Mouse (Mus musculus) limb, embryonic 10.5 days (tissue): ENCODE measurements around the gene Cbs. TPM values are rescaled to one million over a fixed set of nuclear protein-coding genes. Genes with fewer than 3 reads are reported as not detected.

Source experiments
- DNase-seq: peaks from one replicate; pipeline ENCODE4 v3.0.0-alpha.2; 2017; ENCODE audit warnings: low spot score
- H3K27ac ChIP-seq: fragments of 300-500 bp; sonication (generic); 2 replicates; pipeline ENCODE4 v1.5.1; 2016; ENCODE audit warnings: mild to moderate bottlenecking
- H3K27me3 ChIP-seq: fragments of 300-500 bp; sonication (generic); 2 replicates; pipeline ENCODE4 v1.6.1; 2016; ENCODE audit warnings: low read depth, mild to moderate bottlenecking; ENCODE audit not compliant: poor library complexity, severe bottlenecking
- H3K36me3 ChIP-seq: fragments of 300-500 bp; sonication (generic); 2 replicates; pipeline ENCODE4 v1.6.1; 2016; ENCODE audit warnings: mild to moderate bottlenecking, moderate library complexity
- H3K4me1 ChIP-seq: fragments of 300-500 bp; sonication (generic); 2 replicates; pipeline ENCODE4 v1.6.1; 2016
- H3K4me3 ChIP-seq: fragments of 300-500 bp; sonication (generic); 2 replicates; pipeline ENCODE4 v1.5.1; 2016; ENCODE audit warnings: mild to moderate bottlenecking, moderate library complexity
- H3K9me3 ChIP-seq: fragments of 300-500 bp; sonication (generic); replicated peaks from 2 replicates; pipeline ENCODE4 v1.6.1; 2016; ENCODE audit warnings: mild to moderate bottlenecking
- WGBS: fragments of 180-500 bp; shearing (Covaris S2); methylation state at CpG from one replicate; pipeline ENCODE4 v1.1.7; 2016; 5-methylcytosine and 5-hydroxymethylcytosine counted together
- polyA plus RNA-seq: library from polyadenylated mRNA; unstranded; fragments of >200 nt; fragmentation: Nextera tagmentation; extraction: Ambion mirVana; gene quantifications from 2 replicates; pipeline ENCODE4 v1.2.1, GENCODE M21; 2016

Cbs gene
- polyA plus RNA-seq, 1 experiment from 2014 or later: 1.9 TPM

- H3K36me3 ChIP-seq: peaks cover 37% of the 10 kb centered on the region
- H3K4me3 ChIP-seq: peak within 1 kb of the TSS; percentile 88
- under 1% methylated on average over 77 of the region's 77 CpGs for whole genome bisulfite sequencing
- no peaks in the 10 kb centered on the region for H3K9me3 ChIP-seq
- peaks cover 16% of the 10 kb centered on the region for H3K4me1 ChIP-seq
- H3K27me3 ChIP-seq: no peaks in the 10 kb centered on the region
- DNase-seq: peak; percentile 98
- H3K27ac ChIP-seq: peak within 1 kb of the TSS; percentile 97
These were observed 21.6 kb upstream of the Cbs start, which contains the start of gene U2af1 for GRCm38 (mm10) chr17:31658468-31659185. U2af1 (minus strand) TSS chr17:31658892.

GRCm38 (mm10) chr17:31658136-31658467, 21.1 kb upstream of the Cbs start:
- no peaks in the 10 kb centered on the region for H3K9me3 ChIP-seq

DNA sequence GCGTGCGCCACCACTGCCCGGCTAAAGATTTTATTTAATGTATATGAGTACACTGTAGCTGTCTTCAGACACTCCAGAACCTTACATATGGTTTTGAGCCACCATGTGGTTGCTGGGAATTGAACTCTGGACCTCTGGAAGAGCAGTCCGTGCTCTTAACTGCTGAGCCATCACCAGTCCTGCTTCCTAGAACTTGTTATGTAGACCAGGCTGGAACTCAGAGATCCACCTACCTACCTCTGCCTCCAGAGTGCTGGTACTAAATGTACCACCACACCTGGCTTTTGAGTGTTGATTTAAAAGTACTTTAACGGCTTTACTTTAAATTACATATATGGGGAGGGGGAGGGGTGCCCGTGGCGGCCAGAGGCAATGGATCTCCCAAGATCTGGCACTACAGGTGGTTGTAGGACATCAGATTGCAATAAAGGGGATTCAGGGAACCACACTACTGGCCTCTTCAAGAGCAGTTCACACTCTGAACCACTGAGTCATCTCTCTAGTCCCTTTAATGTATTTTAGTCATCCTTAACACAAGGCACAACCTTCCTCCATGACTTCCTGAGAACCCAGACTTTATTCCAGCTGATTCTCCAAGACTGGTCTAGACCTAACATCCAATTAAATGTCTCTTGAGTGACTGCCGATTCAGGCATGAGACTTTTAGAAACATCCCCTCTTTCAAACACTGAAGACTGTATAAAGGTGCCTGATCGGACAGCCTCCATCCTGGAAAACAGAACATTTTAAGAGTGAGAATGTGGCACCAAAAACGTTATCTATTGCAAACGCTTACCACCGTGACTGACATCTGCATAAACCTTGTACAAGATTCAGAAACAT, 20.3 kb upstream of the Cbs start:
- H3K27me3 ChIP-seq: no peaks in the 10 kb centered on the region
- peaks cover 49% of the 10 kb centered on the region for H3K36me3 ChIP-seq
- H3K27ac ChIP-seq: peak overlapping the region; percentile 97
- H3K9me3 ChIP-seq: no peaks in the 10 kb centered on the region
- 56% methylated on average over 12 of the region's 12 CpGs for WGBS
- peak overlapping the region; percentile 88 for H3K4me3 ChIP-seq
- peaks cover 16% of the 10 kb centered on the region for H3K4me1 ChIP-seq
- no peak for DNase-seq

More at GRCm38 (mm10) chr17:31658136-31658467, 21.1 kb upstream of the Cbs start:
- under 1% methylated on average over 27 of the region's 27 CpGs for WGBS
- peak overlapping the region; percentile 88 for H3K4me3 ChIP-seq
- H3K36me3 ChIP-seq: peaks cover 42% of the 10 kb centered on the region
- no peak for DNase-seq
- H3K27ac ChIP-seq: peak overlapping the region; percentile 97
- peaks cover 16% of the 10 kb centered on the region for H3K4me1 ChIP-seq
- no peaks in the 10 kb centered on the region for H3K27me3 ChIP-seq

DNA sequence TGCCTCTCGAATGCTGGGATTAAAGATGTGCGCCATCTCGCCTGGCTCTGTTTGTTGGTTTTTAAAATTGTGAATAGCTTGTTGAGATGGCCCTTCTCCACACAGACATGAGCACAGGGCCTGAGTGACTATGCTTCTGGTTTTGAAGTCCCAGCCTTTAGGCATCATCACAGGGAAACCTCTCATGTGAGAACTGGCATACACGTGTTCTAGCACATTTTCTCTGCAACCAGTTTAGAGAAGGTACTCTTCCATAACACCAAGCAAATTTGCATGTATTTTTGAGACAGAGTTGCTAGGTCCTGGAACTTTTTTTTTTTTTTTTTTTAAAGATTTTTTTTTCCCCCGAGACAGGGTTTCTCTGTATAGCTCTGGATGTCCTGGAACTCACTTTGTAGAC, 19.6 kb upstream of the Cbs start:
- Histone ChIP-seq H3K27me3 (no peaks in the 10 kb centered on the region), H3K4me1 (peaks cover 16% of the 10 kb centered on the region), H3K27ac (no peak overlapping the region), H3K36me3 (peaks cover 56% of the 10 kb centered on the region), H3K9me3 (no peaks in the 10 kb centered on the region), H3K4me3 (no peak overlapping the region)
- no peak for DNase-seq
- WGBS: 89% methylated on average over 5 of the region's 5 CpGs

- peaks cover 69% of the 10 kb centered on the region for H3K36me3 ChIP-seq
- 85% methylated on average over 4 of the region's 4 CpGs for WGBS
- no peak for DNase-seq
- H3K4me3 ChIP-seq: no peak overlapping the region
- peaks cover 16% of the 10 kb centered on the region for H3K4me1 ChIP-seq
- no peaks in the 10 kb centered on the region for H3K9me3 ChIP-seq
- no peaks in the 10 kb centered on the region for H3K27me3 ChIP-seq
- H3K27ac ChIP-seq: no peak overlapping the region
These were observed 18.3 kb upstream of the Cbs start for GRCm38 (mm10) chr17:31655366-31655765.

- H3K27me3 ChIP-seq: no peaks in the 10 kb centered on the region
- H3K4me1 ChIP-seq: peaks cover 8% of the 10 kb centered on the region
- no peak for DNase-seq
- no peak overlapping the region for H3K27ac ChIP-seq
- no peaks in the 10 kb centered on the region for H3K9me3 ChIP-seq
- H3K4me3 ChIP-seq: no peak overlapping the region
- 90% methylated on average over 6 of the region's 6 CpGs for WGBS
- H3K36me3 ChIP-seq: peaks cover 90% of the 10 kb centered on the region
These were observed 16.2 kb upstream of the Cbs start for GRCm38 (mm10) chr17:31653277-31653676.

DNA sequence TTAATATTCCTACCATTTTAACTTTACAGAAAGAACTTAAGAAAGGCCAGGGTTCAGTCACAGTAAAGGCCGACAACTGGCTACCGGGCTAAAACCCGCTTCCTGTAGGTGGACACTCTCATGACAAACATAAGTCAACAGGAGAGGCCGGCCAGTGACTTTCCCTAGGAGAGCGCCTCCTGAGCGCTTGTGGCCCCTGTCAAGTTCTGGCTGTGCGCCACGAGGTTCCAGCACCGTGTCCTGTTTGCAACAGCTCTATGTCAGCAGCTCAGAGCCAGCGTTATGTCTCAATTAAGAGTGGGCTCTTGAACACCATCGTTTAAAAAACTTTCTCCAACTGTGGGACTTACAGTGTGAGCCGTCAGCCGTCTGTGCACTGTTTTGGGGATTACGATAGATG, 15.1 kb upstream of the Cbs start:
- WGBS: 95% methylated on average over 14 of the region's 14 CpGs
- peaks cover 98% of the 10 kb centered on the region for H3K36me3 ChIP-seq
- H3K4me1 ChIP-seq: peaks cover 3% of the 10 kb centered on the region
- no peaks in the 10 kb centered on the region for H3K9me3 ChIP-seq
- no peak overlapping the region for H3K27ac ChIP-seq
- H3K27me3 ChIP-seq: no peaks in the 10 kb centered on the region
- no peak for DNase-seq
- no peak overlapping the region for H3K4me3 ChIP-seq

- H3K36me3 ChIP-seq: peaks cover 61% of the 10 kb centered on the region
- no peak overlapping the region for H3K27ac ChIP-seq
- DNase-seq: no peak
- 95% methylated on average over 5 of the region's 5 CpGs for WGBS
- no peak overlapping the region for H3K4me3 ChIP-seq
- H3K27me3 ChIP-seq: no peaks in the 10 kb centered on the region
- H3K4me1 ChIP-seq: no peaks in the 10 kb centered on the region
- H3K9me3 ChIP-seq: no peaks in the 10 kb centered on the region
These were observed 9.4 kb upstream of the Cbs start for GRCm38 (mm10) chr17:31646199-31647002.

DNA sequence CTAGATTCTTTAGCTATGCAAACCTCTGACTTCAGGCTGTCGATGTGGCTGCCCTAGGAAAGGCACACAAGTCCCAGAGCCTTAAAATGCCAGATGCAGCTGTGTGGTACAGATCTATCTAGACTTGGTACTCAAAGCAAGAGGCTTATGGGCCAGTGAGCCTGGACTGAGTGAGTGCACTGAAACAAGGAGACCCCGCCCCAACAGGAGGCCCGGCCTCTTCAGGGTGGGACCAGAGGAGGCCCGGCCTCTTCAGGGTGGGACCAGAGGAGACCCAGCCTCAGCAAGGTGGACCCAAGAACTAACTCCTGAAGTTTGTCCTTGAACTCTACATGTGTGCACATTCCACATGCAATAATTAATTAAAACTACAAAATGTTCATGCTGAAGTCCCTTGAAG, 5.9 kb upstream of the Cbs start:
- no peak for DNase-seq
- 66% methylated on average over 4 of the region's 4 CpGs for WGBS
- H3K36me3 ChIP-seq: peaks cover 26% of the 10 kb centered on the region
- H3K27me3 ChIP-seq: peaks cover 7% of the 10 kb centered on the region
- H3K4me3 ChIP-seq: no peak overlapping the region
- H3K4me1 ChIP-seq: no peaks in the 10 kb centered on the region
- H3K27ac ChIP-seq: no peak overlapping the region
- no peaks in the 10 kb centered on the region for H3K9me3 ChIP-seq

- Histone ChIP-seq H3K4me3 (no peak overlapping the region), H3K27ac (no peak overlapping the region), H3K4me1 (peaks cover 5% of the 10 kb centered on the region; the same call in 1 of the 2 replicates), H3K36me3 (peaks cover 20% of the 10 kb centered on the region), H3K27me3 (peaks cover 13% of the 10 kb centered on the region), H3K9me3 (no peaks in the 10 kb centered on the region)
- 62% methylated on average over 8 of the region's 8 CpGs for WGBS
- no peak for DNase-seq
These were observed 5.3 kb upstream of the Cbs start for GRCm38 (mm10) chr17:31642331-31642730.

DNA sequence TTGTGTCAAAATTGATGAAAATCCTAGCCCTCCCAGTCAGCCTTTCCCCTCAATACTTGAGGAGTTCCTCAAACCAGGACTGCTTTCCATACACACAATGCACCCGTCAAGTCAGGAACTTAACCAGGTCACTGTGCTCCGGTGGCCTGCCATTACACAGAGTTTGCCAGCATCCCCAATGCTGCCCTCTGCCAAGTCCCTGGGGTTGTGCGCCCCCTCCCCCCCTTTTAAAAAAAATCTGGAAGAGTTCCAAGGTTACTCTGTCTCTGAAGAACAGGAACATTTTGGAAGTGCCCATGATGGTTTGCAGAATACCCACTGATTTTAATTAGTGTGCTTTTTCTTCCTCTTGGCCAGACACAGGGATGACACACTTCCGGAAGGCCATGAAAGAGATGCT, 2.6 kb upstream of the Cbs start:
- WGBS: 77% methylated on average over 4 of the region's 4 CpGs
- Histone ChIP-seq H3K4me3 (no peak overlapping the region), H3K4me1 (peaks cover 20% of the 10 kb centered on the region), H3K27ac (no peak overlapping the region), H3K36me3 (no peaks in the 10 kb centered on the region), H3K27me3 (peaks cover 40% of the 10 kb centered on the region), H3K9me3 (no peaks in the 10 kb centered on the region)
- no peak for DNase-seq

DNA sequence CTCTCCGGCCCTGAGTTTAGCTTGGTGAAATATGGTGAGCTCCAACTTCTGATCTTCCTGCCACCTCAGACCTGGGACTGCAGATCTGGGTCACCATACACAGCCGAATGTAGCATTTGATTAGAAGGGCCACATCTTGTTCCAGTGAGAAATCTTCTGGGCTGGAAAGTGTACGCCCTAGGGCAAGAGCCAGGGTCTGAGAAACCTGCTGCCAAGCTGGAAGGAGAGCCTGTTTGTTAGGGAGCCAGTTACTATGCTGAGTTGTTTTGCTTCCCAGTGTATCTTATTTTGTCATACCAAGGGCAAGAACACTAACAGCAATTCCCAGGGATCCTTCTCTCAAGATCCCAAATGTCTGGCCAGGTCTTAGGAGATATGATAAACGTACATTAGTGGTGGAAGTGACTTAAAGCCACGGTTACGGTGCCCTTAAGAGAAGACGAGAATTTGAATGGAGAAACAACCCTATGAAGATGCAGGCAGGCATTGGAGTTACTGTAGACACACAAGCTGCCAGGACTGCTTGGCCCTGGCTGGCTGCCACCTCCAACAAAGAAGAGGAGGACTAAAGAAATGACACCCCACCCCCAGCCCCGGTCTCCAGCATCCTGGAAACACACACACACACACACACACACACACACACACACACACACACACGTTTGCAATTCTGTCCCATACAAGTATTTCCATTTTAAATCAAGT, 980 bp upstream of the Cbs start:
- Histone ChIP-seq H3K4me3 (peak overlapping the region; percentile 60), H3K27me3 (peaks cover 45% of the 10 kb centered on the region), H3K4me1 (peaks cover 20% of the 10 kb centered on the region), H3K27ac (no peak overlapping the region), H3K36me3 (no peaks in the 10 kb centered on the region), H3K9me3 (no peaks in the 10 kb centered on the region)
- WGBS: 70% methylated on average over 9 of the region's 9 CpGs
- DNase-seq: no peak
